Mouse (Mus musculus): Measurements from ENCODE around the gene Ube2m.

DNA sequence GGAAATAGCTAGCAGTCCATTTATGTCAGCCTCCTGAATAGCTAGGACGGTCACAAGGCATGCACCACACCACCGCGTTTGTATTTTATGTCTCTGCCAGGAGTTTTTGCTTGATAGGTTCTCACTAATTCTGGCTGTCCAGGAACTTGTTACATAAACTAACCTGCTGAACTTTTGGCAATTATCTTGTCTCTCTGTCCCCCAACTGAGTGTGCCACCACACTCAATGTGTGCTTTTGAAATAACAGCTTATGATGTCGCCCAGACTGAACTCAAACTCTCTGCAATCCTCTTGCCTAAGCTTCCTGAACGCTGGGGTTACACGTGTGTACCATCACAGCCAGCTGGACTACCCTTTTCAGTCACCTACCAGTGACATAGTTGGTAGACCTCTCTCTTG is 4.4 kb upstream of the Ube2m start:
- no peak for TF ChIP-seq CTCF (IDR thresholded peaks at IDR 0.05; ENCODE audit: insufficient read depth, low read length)
- TF ChIP-seq POLR2A (IDR thresholded peaks at IDR 0.05; ENCODE audit: borderline replicate concordance, extremely low read depth, low read depth, low read length) = no peak
